Mouse (Mus musculus): Measurements from ENCODE around the gene Hist1h2bl. TPM values are rescaled to one million over a fixed set of nuclear protein-coding genes. Genes with fewer than 3 reads are reported as not detected.
"Not testable (repeated sequence)": the region's sequence is repeated elsewhere in the genome, so short reads cannot be mapped to it uniquely, and the experiment has no call there.

The Hist1h2bl gene
- polyA plus RNA-seq, 1 experiment: 18.0 TPM

DNA sequence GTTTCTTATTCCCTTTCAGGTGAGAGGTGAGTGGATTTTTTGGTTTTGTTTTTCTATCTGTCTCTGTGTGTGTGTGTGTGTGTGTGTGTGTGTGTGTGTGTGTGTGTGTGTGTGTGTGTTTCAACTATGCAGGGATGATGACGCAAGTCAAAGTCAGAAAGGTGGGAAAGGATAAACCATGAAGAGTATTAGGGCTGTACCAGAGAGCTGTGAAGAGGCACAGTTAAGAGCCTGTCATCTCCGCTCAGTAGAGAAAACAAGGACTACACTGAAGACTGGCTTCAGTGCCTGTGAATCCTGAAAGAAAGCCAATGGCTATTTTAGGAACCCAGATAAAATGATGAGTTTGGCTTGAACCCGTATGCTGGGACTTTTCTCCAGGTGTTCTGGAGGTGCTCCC is 35.9 kb upstream of the Hist1h2bl start:
- 82% methylated on average over 3 of the region's 3 CpGs for WGBS
- TF ChIP-seq CTCF (IDR thresholded peaks at IDR 0.05; ENCODE audit: extremely low read depth, insufficient read depth, insufficient read length, insufficient replicate concordance) (no peak), POLR2A (IDR thresholded peaks at IDR 0.05; ENCODE audit: low read depth, low read length) (no peak)

DNA sequence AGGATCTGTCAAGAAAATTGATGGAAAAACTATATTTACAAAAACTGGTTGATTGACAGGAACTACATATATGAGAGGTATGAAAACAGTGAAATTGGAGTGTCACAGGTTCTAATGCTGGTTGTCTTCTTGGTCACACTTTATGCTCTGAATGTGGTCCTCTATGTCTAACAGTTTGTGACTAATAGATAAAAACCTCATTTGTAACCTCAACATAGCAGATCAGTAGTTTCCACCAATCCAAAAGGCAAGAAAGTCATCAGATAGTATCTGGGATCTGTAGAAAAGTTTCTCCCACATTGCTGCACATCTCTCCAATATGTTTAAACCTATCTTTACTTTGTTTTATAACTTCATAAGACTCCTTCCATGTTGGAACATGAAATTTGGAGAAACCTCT is 35.5 kb upstream of the Hist1h2bl start:
- Histone ChIP-seq H3K4me3 (ENCODE audit: extremely low read depth, insufficient read depth, insufficient read length) (no peak overlapping the region; the same call in 1 of the 2 replicates), H3K27ac (ENCODE audit: insufficient read depth, low read length) (no peak overlapping the region), H3K4me1 (ENCODE audit: control insufficient read depth, insufficient read depth, insufficient read length) (peaks cover 9% of the 10 kb centered on the region), H3K36me3 (ENCODE audit: control insufficient read depth, insufficient read depth, low read length) (no peaks in the 10 kb centered on the region), H3K27me3 (ENCODE audit: control insufficient read depth, insufficient read depth, low read length) (no peaks in the 10 kb centered on the region)
- DNase-seq (ENCODE audit: low read depth in 1 of 2, low spot score in 2 of 2): no peak
- no peak for TF ChIP-seq POLR2A (IDR thresholded peaks at IDR 0.05; ENCODE audit: low read depth, low read length)
- no peak for TF ChIP-seq CTCF (IDR thresholded peaks at IDR 0.05; ENCODE audit: extremely low read depth, insufficient read depth, insufficient read length, insufficient replicate concordance)

More for the DNA sequence above, 35.9 kb upstream of the Hist1h2bl start:
- Histone ChIP-seq H3K36me3 (ENCODE audit: control insufficient read depth, insufficient read depth, low read length) (no peaks in the 10 kb centered on the region), H3K4me3 (ENCODE audit: extremely low read depth, insufficient read depth, insufficient read length) (no peak overlapping the region), H3K27ac (ENCODE audit: insufficient read depth, low read length) (no peak overlapping the region; the same call in 1 of the 2 replicates), H3K4me1 (ENCODE audit: control insufficient read depth, insufficient read depth, insufficient read length) (peaks cover 9% of the 10 kb centered on the region), H3K27me3 (ENCODE audit: control insufficient read depth, insufficient read depth, low read length) (no peaks in the 10 kb centered on the region)
- DNase-seq (ENCODE audit: low read depth in 1 of 2, low spot score in 2 of 2): no peak

GRCm38 (mm10) chr13:21750159-21751017 is 34.4 kb upstream of the Hist1h2bl start, which contains the start of gene Hist1h4k:
Hist1h4k (minus strand) TSS chr13:21750505.
- peak; percentile 52 for TF ChIP-seq POLR2A (IDR thresholded peaks at IDR 0.05; ENCODE audit: low read depth, low read length)
- under 1% methylated on average over 54 of the region's 56 CpGs for WGBS
- H3K36me3 ChIP-seq (ENCODE audit: control insufficient read depth, insufficient read depth, low read length); H3K4me1 ChIP-seq (ENCODE audit: control insufficient read depth, insufficient read depth, insufficient read length); H3K27me3 ChIP-seq (ENCODE audit: control insufficient read depth, insufficient read depth, low read length): not testable (repeated sequence)
- H3K4me3 ChIP-seq (ENCODE audit: extremely low read depth, insufficient read depth, insufficient read length): peak within 1 kb of the TSS; percentile 60
- H3K27ac ChIP-seq (ENCODE audit: insufficient read depth, low read length): peak within 1 kb of the TSS; percentile 57
- DNase-seq (ENCODE audit: low read depth in 1 of 2, low spot score in 2 of 2): peak in 1 of 2 experiments; percentile 86

DNA sequence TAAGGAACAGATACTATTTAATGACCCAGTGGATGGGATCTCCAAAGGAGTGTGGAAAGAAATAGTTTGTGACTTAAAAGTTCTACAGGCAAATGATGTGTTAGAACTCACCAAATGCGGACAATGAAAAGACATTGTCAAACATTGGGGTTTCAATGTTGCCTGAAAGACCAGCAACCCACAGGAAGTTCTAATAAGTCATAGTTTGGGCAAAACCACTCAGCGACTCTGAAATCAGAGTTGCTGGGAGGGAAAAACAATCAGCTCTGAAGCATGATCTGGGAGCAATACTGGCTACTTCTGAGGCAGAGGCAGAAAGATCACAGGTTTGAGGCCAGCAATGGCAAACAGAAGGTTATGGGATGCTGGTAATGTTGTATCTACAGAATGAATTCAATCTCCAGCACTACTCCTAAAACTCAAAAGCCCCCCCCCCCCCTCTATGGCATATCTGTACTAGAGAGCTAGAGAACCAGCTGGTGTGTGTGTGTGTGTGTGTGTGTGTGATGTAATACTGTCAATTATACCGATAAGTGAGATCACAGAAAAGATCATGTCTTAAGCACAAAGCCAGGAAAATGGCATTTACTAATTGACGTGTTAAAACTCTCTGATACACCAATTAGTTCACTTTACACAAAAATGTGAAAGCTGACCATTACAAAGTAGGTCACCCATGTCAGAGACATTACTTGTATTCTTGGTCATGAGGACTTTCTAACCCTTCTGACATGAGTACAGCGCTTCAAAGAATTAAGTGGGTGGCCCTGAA is 33.6 kb upstream of the Hist1h2bl start:
- 11% methylated on average over 5 of the region's 5 CpGs for WGBS
- H3K36me3 ChIP-seq (ENCODE audit: control insufficient read depth, insufficient read depth, low read length): no peaks in the 10 kb centered on the region
- no peaks in the 10 kb centered on the region for H3K27me3 ChIP-seq (ENCODE audit: control insufficient read depth, insufficient read depth, low read length)
- TF ChIP-seq POLR2A (IDR thresholded peaks at IDR 0.05; ENCODE audit: low read depth, low read length) (no peak), CTCF (IDR thresholded peaks at IDR 0.05; ENCODE audit: extremely low read depth, insufficient read depth, insufficient read length, insufficient replicate concordance) (no peak)
- DNase-seq (ENCODE audit: low read depth in 1 of 2, low spot score in 2 of 2): no peak
- H3K4me3 ChIP-seq (ENCODE audit: extremely low read depth, insufficient read depth, insufficient read length): peak overlapping the region; percentile 49
- peaks cover 7% of the 10 kb centered on the region for H3K4me1 ChIP-seq (ENCODE audit: control insufficient read depth, insufficient read depth, insufficient read length)
- peak overlapping the region; percentile 18; the same call in 1 of the 2 replicates for H3K27ac ChIP-seq (ENCODE audit: insufficient read depth, low read length)

GRCm38 (mm10) chr13:21745006-21745405 is 29.1 kb upstream of the Hist1h2bl start:
- Histone ChIP-seq H3K27ac (ENCODE audit: insufficient read depth, low read length) (no peak overlapping the region), H3K36me3 (ENCODE audit: control insufficient read depth, insufficient read depth, low read length) (no peaks in the 10 kb centered on the region), H3K27me3 (ENCODE audit: control insufficient read depth, insufficient read depth, low read length) (no peaks in the 10 kb centered on the region), H3K4me1 (ENCODE audit: control insufficient read depth, insufficient read depth, insufficient read length) (peaks cover 3% of the 10 kb centered on the region), H3K4me3 (ENCODE audit: extremely low read depth, insufficient read depth, insufficient read length) (no peak overlapping the region)
- TF ChIP-seq POLR2A (IDR thresholded peaks at IDR 0.05; ENCODE audit: low read depth, low read length): no peak
- TF ChIP-seq CTCF (IDR thresholded peaks at IDR 0.05; ENCODE audit: extremely low read depth, insufficient read depth, insufficient read length, insufficient replicate concordance): no peak
- 71% methylated on average over 1 of the region's 1 CpGs for WGBS
- DNase-seq (ENCODE audit: low read depth in 1 of 2, low spot score in 2 of 2): no peak

DNA sequence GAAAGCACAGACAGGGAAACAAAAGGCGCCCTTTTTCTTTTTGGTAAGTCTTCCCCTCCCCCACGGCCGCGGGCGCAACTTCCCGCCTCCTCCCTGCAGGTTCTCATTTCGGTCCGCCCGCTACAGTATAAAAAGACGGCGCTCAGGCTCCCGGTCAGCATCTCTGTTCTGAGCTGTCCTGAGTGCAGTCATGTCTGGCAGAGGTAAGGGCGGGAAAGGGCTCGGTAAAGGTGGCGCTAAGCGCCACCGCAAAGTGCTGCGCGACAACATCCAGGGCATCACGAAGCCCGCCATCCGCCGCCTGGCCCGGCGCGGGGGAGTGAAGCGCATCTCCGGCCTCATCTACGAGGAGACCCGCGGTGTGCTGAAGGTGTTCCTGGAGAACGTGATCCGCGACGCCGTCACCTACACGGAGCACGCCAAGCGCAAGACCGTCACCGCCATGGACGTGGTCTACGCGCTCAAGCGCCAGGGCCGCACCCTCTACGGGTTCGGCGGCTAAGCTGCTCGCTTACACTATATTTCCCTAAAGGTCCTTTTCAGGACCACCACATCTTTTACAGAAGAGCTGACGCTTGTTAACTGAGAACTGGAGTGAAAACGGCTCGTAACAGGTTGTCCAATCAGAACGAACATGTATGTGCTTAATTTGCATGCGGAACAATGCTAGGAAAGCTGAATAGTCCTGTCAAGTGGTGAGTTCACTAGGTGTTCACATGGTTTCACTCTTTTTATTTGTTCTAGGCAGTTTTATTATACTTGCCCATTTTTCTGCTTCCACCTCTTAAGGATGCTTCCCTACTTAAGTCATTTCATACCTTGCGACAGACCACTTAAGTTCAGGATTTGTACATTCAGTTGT is 19.2 kb upstream of the Hist1h2bl start, which contains the start of gene Hist1h4j:
TSS of gene Hist1h4j (plus strand) at position 159 of the 862 bp plus-strand sequence.
- not testable (repeated sequence) for H3K36me3 ChIP-seq (ENCODE audit: control insufficient read depth, insufficient read depth, low read length); H3K4me1 ChIP-seq (ENCODE audit: control insufficient read depth, insufficient read depth, insufficient read length); H3K27me3 ChIP-seq (ENCODE audit: control insufficient read depth, insufficient read depth, low read length)
- Histone ChIP-seq H3K4me3 (ENCODE audit: extremely low read depth, insufficient read depth, insufficient read length) (peak within 1 kb of the TSS; percentile 55), H3K27ac (ENCODE audit: insufficient read depth, low read length) (peak within 1 kb of the TSS; percentile 78)
- under 1% methylated on average over 50 of the region's 56 CpGs for WGBS
- DNase-seq (ENCODE audit: low read depth in 1 of 2, low spot score in 2 of 2): peak in 1 of 2 experiments; percentile 68
- peak; percentile 55 for TF ChIP-seq POLR2A (IDR thresholded peaks at IDR 0.05; ENCODE audit: low read depth, low read length)

All from spleen, adult 2 months (tissue).